Mouse (Mus musculus) CH12.LX (cell line): ENCODE measurements around the gene Tmem209. TPM values are rescaled to one million over a fixed set of nuclear protein-coding genes. Genes with fewer than 3 reads are reported as not detected.

ENCODE experiments used
- DNase-seq: peaks from one replicate; pipeline ENCODE4 v3.0.0-alpha.2; 2013; ENCODE audit errors: extremely low read depth
- H3K27ac ChIP-seq: 2 replicates; pipeline ENCODE4 v1.5.1; 2012; ENCODE audit warnings: low read depth, mild to moderate bottlenecking, control low read depth, moderate library complexity; ENCODE audit not compliant: insufficient read depth
- H3K27me3 ChIP-seq: replicated peaks from 2 replicates; pipeline ENCODE3; 2012; ENCODE audit warnings: inconsistent platforms
- H3K36me3 ChIP-seq, 2 experiments: replicated peaks in 1 of 2; 2 replicates each; pipeline versions ENCODE3 to v1.6.1; 2012; ENCODE audit warnings: inconsistent platforms in 1 of 2, low read length in 1 of 2, mild to moderate bottlenecking in 1 of 2, mixed read lengths in 1 of 2, moderate library complexity in 1 of 2; ENCODE audit not compliant: control insufficient read depth in 1 of 2, insufficient read depth in 1 of 2
- H3K4me1 ChIP-seq, 2 experiments: 2 replicates each; pipeline ENCODE4 v1.6.1; 2012; ENCODE audit warnings: inconsistent platforms in 1 of 2, moderate library complexity in 1 of 2; ENCODE audit not compliant: insufficient read depth in 2 of 2, control insufficient read depth in 1 of 2
- H3K4me2 ChIP-seq: 2 replicates; pipeline ENCODE4 v1.6.1; 2012; ENCODE audit warnings: low read depth, mild to moderate bottlenecking, control low read depth; ENCODE audit not compliant: poor library complexity, insufficient read depth, severe bottlenecking
- H3K4me3 ChIP-seq, 3 experiments: fragments of 150-350 bp in 1 of 3; sonication (generic) in 1 of 3; replicated peaks in 1 of 3; 2 replicates each; pipeline versions ENCODE3 to v1.5.1; 2011 to 2012; ENCODE audit warnings: low read depth in 2 of 3, low read length in 2 of 3, mild to moderate bottlenecking in 2 of 3, moderate library complexity in 2 of 3, control low read depth in 1 of 3, improper control_type of control experiment in 1 of 3, inconsistent platforms in 1 of 3, mixed read lengths in 1 of 3; ENCODE audit not compliant: poor library complexity in 1 of 3
- H3K79me2 ChIP-seq: replicated peaks from 2 replicates; pipeline ENCODE4 v1.6.1; 2012; ENCODE audit warnings: mild to moderate bottlenecking, moderate library complexity; ENCODE audit not compliant: control insufficient read depth, poor library complexity, insufficient read depth, severe bottlenecking; ENCODE audit errors: extremely low read depth
- H3K9ac ChIP-seq: 2 replicates; pipeline ENCODE4 v1.6.1; 2012; ENCODE audit warnings: low read depth, mild to moderate bottlenecking, control low read depth, moderate library complexity; ENCODE audit not compliant: insufficient read depth
- H3K9me3 ChIP-seq: replicated peaks from 2 replicates; pipeline ENCODE3; 2012; ENCODE audit warnings: low read length, inconsistent platforms, mixed read lengths
- CHD1 ChIP-seq: IDR thresholded peaks from 2 replicates; pipeline ENCODE4 v1.6.1; 2012; ENCODE audit warnings: low read depth, low read length, improper control_type of control experiment, inconsistent platforms
- CHD2 ChIP-seq: IDR thresholded peaks from 2 replicates; pipeline ENCODE4 v1.6.1; 2011; ENCODE audit warnings: low read length, improper control_type of control experiment
- CTCF ChIP-seq, 2 experiments: IDR thresholded peaks in 1 of 2; conservative IDR thresholded peaks in 1 of 2; 2 replicates each; pipeline ENCODE4 v1.5.1; 2011 to 2012; ENCODE audit warnings: low read depth in 2 of 2, low read length in 2 of 2, improper control_type of control experiment in 1 of 2, inconsistent platforms in 1 of 2, mild to moderate bottlenecking in 1 of 2, moderate library complexity in 1 of 2
- ELF1 ChIP-seq: IDR thresholded peaks from 2 replicates; pipeline ENCODE4 v1.6.1; 2014; ENCODE audit warnings: low read depth, mild to moderate bottlenecking, inconsistent platforms, low read length, improper control_type of control experiment
- EP300 ChIP-seq: IDR thresholded peaks from 2 replicates; pipeline ENCODE4 v1.6.1; 2011; ENCODE audit warnings: low read length, improper control_type of control experiment
- GABPA ChIP-seq: IDR thresholded peaks from 2 replicates; pipeline ENCODE4 v1.6.1; 2012; ENCODE audit warnings: low read depth, low read length, improper control_type of control experiment, inconsistent platforms; ENCODE audit not compliant: insufficient replicate concordance
- IRF4 ChIP-seq: IDR thresholded peaks from 2 replicates; pipeline ENCODE4 v1.6.1; 2014; ENCODE audit warnings: low read depth, mild to moderate bottlenecking, inconsistent platforms, low read length, improper control_type of control experiment
- JUN ChIP-seq: IDR thresholded peaks from 2 replicates; pipeline ENCODE4 v1.6.1; 2011; ENCODE audit warnings: low read depth, mild to moderate bottlenecking, low read length, improper control_type of control experiment, moderate library complexity; ENCODE audit not compliant: insufficient read depth
- KAT2A ChIP-seq: IDR thresholded peaks from 2 replicates; pipeline ENCODE4 v1.6.1; 2012; ENCODE audit warnings: low read length, improper control_type of control experiment, inconsistent platforms; ENCODE audit not compliant: insufficient replicate concordance
- MAZ ChIP-seq: IDR thresholded peaks from 2 replicates; pipeline ENCODE4 v1.6.1; 2012; ENCODE audit warnings: low read depth, mild to moderate bottlenecking, inconsistent platforms, low read length, improper control_type of control experiment, moderate library complexity
- MEF2A ChIP-seq: IDR thresholded peaks from 2 replicates; pipeline ENCODE4 v1.6.1; 2014; ENCODE audit warnings: low read depth, mild to moderate bottlenecking, inconsistent platforms, low read length, improper control_type of control experiment, borderline replicate concordance
- MYC ChIP-seq: IDR thresholded peaks from 2 replicates; pipeline ENCODE4 v1.6.1; 2011; ENCODE audit warnings: low read depth, mild to moderate bottlenecking, improper control_type of control experiment, low read length
- NELFE ChIP-seq: IDR thresholded peaks from 2 replicates; pipeline ENCODE4 v1.6.1; 2011; ENCODE audit warnings: low read depth, low read length, improper control_type of control experiment
- PAX5 ChIP-seq: IDR thresholded peaks from 2 replicates; pipeline ENCODE4 v1.6.1; 2012; ENCODE audit warnings: low read length, inconsistent platforms, mixed read lengths
- POLR2AphosphoS2 ChIP-seq: IDR thresholded peaks from 2 replicates; pipeline ENCODE4 v1.6.1; 2011; ENCODE audit warnings: low read depth, low read length, improper control_type of control experiment
- RAD21 ChIP-seq: IDR thresholded peaks from 2 replicates; pipeline ENCODE4 v1.6.1; 2011; ENCODE audit warnings: low read depth, mild to moderate bottlenecking, low read length, improper control_type of control experiment, moderate library complexity
- RCOR1 ChIP-seq: conservative IDR thresholded peaks from 2 replicates; pipeline ENCODE4 v1.6.1; 2012; ENCODE audit warnings: low read depth, mild to moderate bottlenecking, inconsistent platforms, low read length, improper control_type of control experiment
- SMC3 ChIP-seq: IDR thresholded peaks from 2 replicates; pipeline ENCODE4 v1.6.1; 2011; ENCODE audit warnings: low read depth, low read length, improper control_type of control experiment
- TBP ChIP-seq: conservative IDR thresholded peaks from 2 replicates; pipeline ENCODE4 v1.6.1; 2011; ENCODE audit warnings: low read depth, low read length, improper control_type of control experiment
- USF1 ChIP-seq: IDR thresholded peaks from 2 replicates; pipeline ENCODE4 v1.6.1; 2014; ENCODE audit warnings: low read depth, mild to moderate bottlenecking, inconsistent platforms, low read length, improper control_type of control experiment
- USF2 ChIP-seq: conservative IDR thresholded peaks from 2 replicates; pipeline ENCODE4 v1.6.1; 2011; ENCODE audit warnings: low read depth, low read length, improper control_type of control experiment
- ZKSCAN1 ChIP-seq: IDR thresholded peaks from 2 replicates; pipeline ENCODE4 v1.6.1; 2012; ENCODE audit warnings: low read depth, inconsistent platforms, low read length, improper control_type of control experiment, borderline replicate concordance
- ZMIZ1 ChIP-seq: IDR thresholded peaks from 2 replicates; pipeline ENCODE4 v1.6.1; 2012; ENCODE audit warnings: low read depth, mild to moderate bottlenecking, inconsistent platforms, low read length, improper control_type of control experiment
- dilution Hi-C: fragments of 300-500 bp; cut with MboI; formaldehyde crosslinking; loops from 2 replicates; pipeline ENCODE4 v1.14.3; 2020; ENCODE audit warnings: low sequenced_read_pairs; ENCODE audit not compliant: extremely low pct_unique_long_range_greater_than_20kb, extremely low pct_ligation_motif_present
- in situ Hi-C: fragments of 300-500 bp; cut with MboI; formaldehyde crosslinking; loops from 3 replicates; pipeline ENCODE4 v1.14.3; 2019; ENCODE audit warnings: low sequenced_read_pairs, low pct_ligation_motif_present, low pct_unique_long_range_greater_than_20kb, mixed read lengths
- polyA plus RNA-seq: library from polyadenylated mRNA; unstranded; fragments of >175 nt; gene quantifications from 2 replicates; pipeline ENCODE4 v1.2.1, GENCODE M21; 2012; ENCODE audit warnings: low read depth; ENCODE audit not compliant: insufficient read length
- total RNA-seq, 2 experiments: library from RNA; depleted of rRNA; stranded (reverse); fragments of 300-350 nt in 1 of 2; fragments of >200 nt in 1 of 2; gene quantifications; 2 replicates each; pipeline ENCODE4 v1.2.3; 2012 to 2014

Tmem209 gene
- total and polyA plus RNA-seq, 3 experiments: 27.1 to 59.2 (median 53.3) TPM

DNA sequence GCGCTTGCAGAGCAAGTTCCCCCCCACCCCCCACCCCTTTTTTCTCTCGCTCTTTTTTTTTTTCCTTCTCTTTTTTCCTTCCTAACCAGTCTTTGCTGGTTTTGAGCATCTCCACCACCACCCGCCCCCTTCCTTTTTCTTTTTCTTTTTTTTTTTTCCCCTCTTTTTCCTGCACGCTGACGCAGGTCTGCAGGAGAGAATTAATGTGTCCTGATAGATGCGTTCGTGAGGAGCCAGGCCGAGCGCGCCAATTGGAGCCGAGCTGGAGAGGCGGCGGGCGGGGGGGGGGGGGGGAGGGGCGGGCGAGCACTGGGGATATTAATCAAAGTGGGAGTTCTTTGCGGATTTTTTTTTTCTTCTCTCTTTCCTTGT lies 37.7 kb upstream of the Tmem209 start:
- no peak overlapping the region for H3K4me2 ChIP-seq
- H3K36me3 ChIP-seq: no peaks in the 10 kb centered on the region
- no peak for DNase-seq
- H3K27me3 ChIP-seq: no peaks in the 10 kb centered on the region
- no peak overlapping the region for H3K27ac ChIP-seq
- TF ChIP-seq MAZ: no peak
- no peak for TF ChIP-seq RCOR1
- no peak for TF ChIP-seq CHD2
- no peak for TF ChIP-seq USF1
- TF ChIP-seq ZMIZ1: no peak
- no peak for TF ChIP-seq USF2
- TF ChIP-seq NELFE: no peak
- TF ChIP-seq PAX5: no peak
- no peak for TF ChIP-seq CTCF (conservative IDR thresholded peaks at IDR 0.05 in 1 of 2, IDR thresholded peaks at IDR 0.05 in 1 of 2; ENCODE audit: low read depth in 2 of 2, low read length in 2 of 2)
- TF ChIP-seq CHD1: no peak
- TF ChIP-seq EP300: no peak
- no peak for TF ChIP-seq SMC3
- TF ChIP-seq GABPA: no peak
- no peak for TF ChIP-seq ELF1
- no peak for TF ChIP-seq JUN
- TF ChIP-seq MEF2A: no peak
- TF ChIP-seq TBP: no peak
- TF ChIP-seq ZKSCAN1: no peak
- no peak for TF ChIP-seq KAT2A
- TF ChIP-seq, all 38 proteins: peak for 0
- Histone ChIP-seq H3K79me2 (no peaks in the 10 kb centered on the region), H3K9ac (no peak overlapping the region), H3K4me3 (no peak overlapping the region), H3K9me3 (no peaks in the 10 kb centered on the region), H3K4me1 (peaks cover 2 to 3% of the 10 kb centered on the region in 2 experiments; a peak in 2 of 4 replicates)
- in situ Hi-C loops: no loop called here
- dilution Hi-C loops: no loop called here

DNA sequence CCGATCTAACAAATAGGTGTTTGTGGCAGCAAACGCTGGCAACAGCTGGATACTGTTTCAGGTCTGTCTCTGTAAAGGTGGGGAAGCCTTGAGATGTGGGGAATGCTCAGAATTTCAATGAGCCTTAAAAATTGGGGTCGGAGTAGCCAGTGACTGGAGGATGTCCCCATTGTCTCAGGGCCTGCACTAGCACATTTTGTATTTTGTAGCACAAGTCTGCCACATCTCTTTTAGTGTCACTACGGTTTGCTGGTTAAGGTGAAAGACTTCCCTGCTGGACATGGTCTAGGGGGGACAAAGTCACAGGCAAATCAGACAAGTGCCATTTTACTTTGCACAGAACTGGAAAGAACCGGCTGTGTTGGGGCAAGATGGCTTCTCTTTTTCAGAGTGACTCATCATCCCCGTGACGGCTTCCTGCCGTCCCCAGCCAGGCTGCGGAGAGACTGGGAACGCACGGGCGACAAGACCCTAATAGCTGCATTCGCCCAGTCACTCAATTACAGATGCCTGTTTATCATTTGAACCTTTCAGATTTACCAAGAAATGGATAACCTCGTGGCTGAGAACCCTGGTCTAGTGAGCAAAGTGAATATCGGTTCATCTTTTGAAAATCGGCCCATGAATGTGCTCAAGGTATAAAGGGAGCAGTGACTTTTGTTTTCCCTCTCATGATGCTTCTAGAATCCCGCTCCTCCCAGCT lies 37.1 kb upstream of the Tmem209 start:
- TF ChIP-seq ELF1 (no peak), GABPA (no peak), POLR2AphosphoS2 (no peak), RAD21 (no peak), MYC (no peak), CTCF (conservative IDR thresholded peaks at IDR 0.05 in 1 of 2, IDR thresholded peaks at IDR 0.05 in 1 of 2; ENCODE audit: low read depth in 2 of 2, low read length in 2 of 2) (no peak), MAZ (no peak), IRF4 (no peak)
- H3K36me3 ChIP-seq: no peaks in the 10 kb centered on the region
- no peak overlapping the region for H3K27ac ChIP-seq
- no peaks in the 10 kb centered on the region for H3K79me2 ChIP-seq
- no peak for DNase-seq
- H3K4me3 ChIP-seq: no peak overlapping the region
- dilution Hi-C loops: no loop called here
- no peaks in the 10 kb centered on the region for H3K9me3 ChIP-seq
- in situ Hi-C loops: no loop called here
- H3K4me2 ChIP-seq: no peak overlapping the region
- no peak overlapping the region for H3K9ac ChIP-seq
- H3K27me3 ChIP-seq: no peaks in the 10 kb centered on the region
- H3K4me1 ChIP-seq: peaks cover 2 to 3% of the 10 kb centered on the region in 2 experiments; a peak in 2 of 4 replicates
